Mouse (Mus musculus) liver, embryonic 11.5 days (tissue): Measurements from ENCODE around the gene Ptprs. TPM values are rescaled to one million over a fixed set of nuclear protein-coding genes. Genes with fewer than 3 reads are reported as not detected.
A peak's percentile ranks its signal among the peaks of the same experiment; 100 is the strongest.

Experiments used
- ATAC-seq: fragments of 200-750 bp; cut with Nextera tagmentation; replicated peaks from 2 replicates; pipeline ENCODE4 v1.8.0; 2017; ENCODE audit warnings: moderate number of reproducible peaks, mild to moderate bottlenecking, moderate TSS enrichment, moderate library complexity; ENCODE audit not compliant: low FRiP score
- DNase-seq: peaks from one replicate; pipeline ENCODE4 v3.0.0-alpha.2; 2017; ENCODE audit warnings: low spot score
- H3K27ac ChIP-seq: fragments of 300-500 bp; sonication (generic); 2 replicates; pipeline ENCODE4 v1.5.1; 2014; ENCODE audit warnings: mild to moderate bottlenecking, low read depth, low read length, control low read depth
- H3K27me3 ChIP-seq: fragments of 300-500 bp; sonication (generic); replicated peaks from 2 replicates; pipeline ENCODE4 v1.6.1; 2014; ENCODE audit warnings: low read length, mixed read lengths; ENCODE audit not compliant: control insufficient read depth, insufficient read depth
- H3K36me3 ChIP-seq: fragments of 300-500 bp; sonication (generic); 2 replicates; pipeline ENCODE4 v1.6.1; 2014; ENCODE audit warnings: mild to moderate bottlenecking, low read length, moderate library complexity, mixed read lengths; ENCODE audit not compliant: control insufficient read depth, insufficient read depth
- H3K4me1 ChIP-seq: fragments of 300-500 bp; sonication (generic); replicated peaks from 2 replicates; pipeline ENCODE4 v1.6.1; 2014; ENCODE audit warnings: low read length, mixed read lengths; ENCODE audit not compliant: control insufficient read depth, insufficient read depth
- H3K4me2 ChIP-seq: fragments of 300-500 bp; sonication (generic); 2 replicates; pipeline ENCODE4 v1.6.1; 2014; ENCODE audit warnings: mild to moderate bottlenecking, control low read depth, moderate library complexity
- H3K4me3 ChIP-seq: fragments of 300-500 bp; sonication (generic); 2 replicates; pipeline ENCODE4 v1.5.1; 2014; ENCODE audit warnings: low read depth, low read length, control low read depth
- H3K9ac ChIP-seq: fragments of 300-500 bp; sonication (generic); 2 replicates; pipeline ENCODE4 v1.6.1; 2014; ENCODE audit warnings: low read depth, low read length, control low read depth
- H3K9me3 ChIP-seq: fragments of 300-500 bp; sonication (generic); 2 replicates; pipeline ENCODE4 v1.6.1; 2016; ENCODE audit warnings: low read length, inconsistent platforms, mixed read lengths; ENCODE audit not compliant: control insufficient read depth
- WGBS: fragments of 180-500 bp; shearing (Covaris S2); extraction: QIAGEN DNeasy Blood & Tissue Kit; methylation state at CpG from one replicate; pipeline ENCODE4 v1.1.7; 2014; 5-methylcytosine and 5-hydroxymethylcytosine counted together
- polyA plus RNA-seq: library from polyadenylated mRNA; unstranded; fragments of >200 nt; fragmentation: Nextera tagmentation; extraction: Ambion mirVana; gene quantifications from 2 replicates; pipeline ENCODE4 v1.2.1, GENCODE M21; 2014

The Ptprs gene
- polyA plus RNA-seq, 1 experiment from 2014 or later, result 39.8 TPM

- H3K4me3 ChIP-seq, result no peak overlapping the region
- H3K27ac ChIP-seq, result no peak overlapping the region
- peaks cover 2% of the 10 kb centered on the region; the same call in 1 of the 2 replicates for H3K9me3 ChIP-seq
- H3K36me3 ChIP-seq, result no peaks in the 10 kb centered on the region
- H3K9ac ChIP-seq, result no peak overlapping the region
- H3K27me3 ChIP-seq, result no peaks in the 10 kb centered on the region; the same call in 1 of the 2 replicates
- H3K4me1 ChIP-seq, result no peaks in the 10 kb centered on the region
- ATAC-seq (no peak), DNase-seq (no peak)
- 91% methylated on average over 9 of the region's 9 CpGs for WGBS
- no peak overlapping the region for H3K4me2 ChIP-seq
Observed at GRCm38 (mm10) chr17:56485926-56486325, 9.6 kb upstream of the Ptprs start.

DNA sequence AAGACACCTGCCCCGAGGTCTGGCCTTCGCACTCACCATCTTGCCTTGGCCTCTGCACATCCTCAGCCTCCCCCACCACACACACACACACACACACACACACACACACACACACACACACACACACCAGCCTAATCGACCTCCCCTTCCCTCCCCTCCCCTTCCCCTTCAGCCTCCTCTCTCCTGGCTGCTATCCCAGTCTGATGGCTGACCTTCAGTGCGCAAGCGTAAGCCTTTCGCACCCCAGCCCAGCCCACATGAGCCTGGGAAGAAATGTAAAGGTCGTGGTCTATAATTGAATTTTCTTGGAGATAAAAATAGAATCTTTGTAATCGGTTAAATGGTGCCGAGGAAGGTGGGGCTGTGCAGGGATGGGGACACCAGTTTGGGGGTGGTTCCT is 8.8 kb upstream of the Ptprs start:
- no peaks in the 10 kb centered on the region for H3K4me1 ChIP-seq
- H3K27ac ChIP-seq, result no peak overlapping the region
- no peaks in the 10 kb centered on the region for H3K9me3 ChIP-seq
- DNase-seq (no peak), ATAC-seq (no peak)
- H3K36me3 ChIP-seq, result no peaks in the 10 kb centered on the region
- H3K9ac ChIP-seq, result no peak overlapping the region
- 66% methylated on average over 9 of the region's 9 CpGs for WGBS
- H3K4me2 ChIP-seq, result no peak overlapping the region
- H3K4me3 ChIP-seq, result no peak overlapping the region
- H3K27me3 ChIP-seq, result no peaks in the 10 kb centered on the region; the same call in 1 of the 2 replicates

DNA sequence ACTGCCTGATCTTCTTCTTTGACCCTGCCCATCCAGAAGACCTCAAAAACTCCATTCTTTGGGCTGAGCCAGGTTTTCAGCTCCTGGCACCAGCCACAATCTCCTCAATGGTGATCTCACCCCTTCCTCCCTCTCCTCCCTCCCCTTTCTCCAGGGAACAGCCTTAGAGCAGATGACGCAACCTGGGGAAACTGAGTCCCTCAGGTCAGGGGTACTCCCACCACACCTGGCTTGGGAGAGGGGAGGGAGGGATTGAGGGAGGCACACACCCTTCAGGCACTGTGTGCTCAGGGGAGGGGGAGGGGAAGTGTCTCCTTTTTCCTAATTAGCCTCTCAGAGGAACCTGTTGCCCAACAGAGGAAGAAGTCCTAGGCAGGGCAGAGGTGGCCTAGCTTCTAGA is 6.4 kb upstream of the Ptprs start:
- Histone ChIP-seq H3K4me3 (no peak overlapping the region), H3K4me1 (no peaks in the 10 kb centered on the region), H3K4me2 (no peak overlapping the region), H3K27ac (no peak overlapping the region), H3K27me3 (peaks cover 8% of the 10 kb centered on the region), H3K36me3 (no peaks in the 10 kb centered on the region), H3K9ac (no peak overlapping the region), H3K9me3 (no peaks in the 10 kb centered on the region)
- WGBS, result 73% methylated on average over 1 of the region's 1 CpGs
- no peak for ATAC-seq
- DNase-seq, result no peak

GRCm38 (mm10) chr17:56479358-56479757 is 3.1 kb upstream of the Ptprs start:
- DNase-seq, result no peak
- 11% methylated on average over 6 of the region's 6 CpGs for WGBS
- H3K4me2 ChIP-seq, result no peak overlapping the region

GRCm38 (mm10) chr17:56478191-56478611 is 1.9 kb upstream of the Ptprs start:
- peaks cover 29% of the 10 kb centered on the region for H3K4me1 ChIP-seq
- H3K9ac ChIP-seq, result no peak overlapping the region
- ATAC-seq (no peak), DNase-seq (no peak)
- no peak overlapping the region for H3K4me2 ChIP-seq
- peaks cover 52% of the 10 kb centered on the region for H3K27me3 ChIP-seq
- no peak overlapping the region for H3K4me3 ChIP-seq
- WGBS, result 49% methylated on average over 11 of the region's 11 CpGs
- no peaks in the 10 kb centered on the region for H3K9me3 ChIP-seq
- H3K36me3 ChIP-seq, result no peaks in the 10 kb centered on the region
- H3K27ac ChIP-seq, result no peak overlapping the region

More at GRCm38 (mm10) chr17:56479358-56479757, 3.1 kb upstream of the Ptprs start:
- Histone ChIP-seq H3K9me3 (no peaks in the 10 kb centered on the region), H3K27ac (no peak overlapping the region), H3K27me3 (peaks cover 40% of the 10 kb centered on the region), H3K9ac (no peak overlapping the region), H3K36me3 (no peaks in the 10 kb centered on the region), H3K4me1 (peaks cover 18% of the 10 kb centered on the region), H3K4me3 (no peak overlapping the region)
- ATAC-seq, result no peak

GRCm38 (mm10) chr17:56477191-56477818 is 1.0 kb upstream of the Ptprs start:
- Histone ChIP-seq H3K4me3 (no peak overlapping the region), H3K27me3 (peaks cover 61% of the 10 kb centered on the region), H3K4me1 (peaks cover 38% of the 10 kb centered on the region), H3K9ac (no peak overlapping the region), H3K36me3 (no peaks in the 10 kb centered on the region), H3K4me2 (no peak overlapping the region), H3K27ac (no peak overlapping the region), H3K9me3 (no peaks in the 10 kb centered on the region)
- 83% methylated on average over 19 of the region's 19 CpGs for WGBS
- ATAC-seq (no peak), DNase-seq (no peak)

GRCm38 (mm10) chr17:56475584-56476401 is 490 bp downstream of the Ptprs start:
- WGBS, result under 1% methylated on average over 65 of the region's 66 CpGs
- peak; percentile 82 for DNase-seq

GRCm38 (mm10) chr17:56474831-56475581 is 1.3 kb downstream of the Ptprs start:
- Histone ChIP-seq H3K9me3 (no peaks in the 10 kb centered on the region), H3K4me3 (peak overlapping the region; percentile 60), H3K4me2 (peak overlapping the region; percentile 87), H3K36me3 (no peaks in the 10 kb centered on the region), H3K4me1 (peaks cover 49% of the 10 kb centered on the region), H3K27me3 (peaks cover 84% of the 10 kb centered on the region), H3K27ac (no peak overlapping the region), H3K9ac (peak overlapping the region; percentile 67)
- ATAC-seq, result no peak
- WGBS, result 4% methylated on average over 24 of the region's 24 CpGs
- DNase-seq, result no peak

More at GRCm38 (mm10) chr17:56475584-56476401, 490 bp downstream of the Ptprs start:
- Histone ChIP-seq H3K9ac (peak overlapping the region; percentile 67), H3K27me3 (peaks cover 76% of the 10 kb centered on the region), H3K9me3 (no peaks in the 10 kb centered on the region), H3K4me3 (peak overlapping the region; percentile 60), H3K4me1 (peaks cover 49% of the 10 kb centered on the region), H3K36me3 (no peaks in the 10 kb centered on the region), H3K27ac (0 out of 2 replicates have a peak overlapping the region, but pooled peaks have one; percentile 5), H3K4me2 (peak overlapping the region; percentile 87)
- ATAC-seq, result peak; percentile 22
